Comparison of ENCODE assay signal across 8 mouse cellular contexts in the genomic region with DNA sequence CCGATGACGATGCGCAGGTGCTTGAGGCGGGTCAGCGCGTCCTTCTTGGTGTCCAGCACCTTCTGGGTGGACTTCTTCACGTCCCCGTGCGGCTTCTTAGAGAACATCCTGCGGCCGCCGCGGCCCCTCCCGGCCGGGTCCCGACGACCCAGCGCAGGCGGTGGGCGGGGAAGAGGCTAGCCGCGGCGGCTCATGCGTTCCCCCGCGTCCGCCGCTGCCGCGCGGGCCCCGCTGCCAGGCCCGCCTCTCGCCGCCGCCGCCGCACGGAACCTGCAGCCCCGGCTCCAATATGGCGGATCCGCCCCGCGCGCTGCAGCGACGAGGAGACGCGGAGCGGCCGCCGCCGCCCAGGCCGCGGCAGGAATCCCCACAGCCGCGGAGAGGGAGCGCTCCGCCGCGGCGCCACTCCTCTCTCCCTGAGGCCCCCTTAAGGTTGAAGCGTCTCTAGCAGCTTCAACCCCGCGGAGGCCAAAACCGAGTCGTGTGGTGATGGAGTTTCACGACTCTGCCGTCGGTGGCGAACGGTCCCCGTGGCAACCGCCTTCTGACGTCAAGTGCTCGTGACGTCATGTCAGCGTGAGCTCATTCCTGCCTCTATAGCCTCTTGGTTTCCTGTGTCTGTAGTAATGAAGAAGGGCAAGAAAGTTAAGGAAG. TPM values are rescaled to one million over a fixed set of nuclear protein-coding genes. Genes with fewer than 3 reads are reported as not detected.
A peak's percentile ranks its signal among the peaks of the same experiment; 100 is the strongest.
DNase-seq lines count a peak whose midpoint lies in the region; ATAC-seq lines count a peak whose summit lies in the region.

Gene Ralgapa1 (minus strand): TSS at position 507 of the 654 bp plus-strand sequence.

- no peaks in the 10 kb centered on the region for H3K36me3 ChIP-seq in megakaryocyte, embryonic 14.5 days (replicated peaks; ENCODE audit: low read length)

- H3K4me1 ChIP-seq in megakaryocyte, embryonic 14.5 days, result peaks cover 37% of the 10 kb centered on the region

- peak; percentile 93 for ATAC-seq in common myeloid progenitor, adult 5-6 weeks (replicated peaks; ENCODE audit: low read depth, poor library complexity, severe bottlenecking)

- peak; percentile 98 for DNase-seq in ZHBTc4 (ENCODE audit: low read depth, low spot score)
- peak; percentile 68 to 72 for DNase-seq in gastrocnemius, adult 8-10 months (ENCODE audit: low spot score in 2 of 2)
- peak; percentile 94 for DNase-seq in hindlimb bud, embryonic 11.5 days (ENCODE audit: extremely low spot score, low read depth, low spot score)
- DNase-seq in left cerebral cortex, adult 8-10 months (ENCODE audit: low spot score in 2 of 2), result peak; percentile 78 to 84
- peak; percentile 94 for DNase-seq in right cerebral cortex, postnatal 10 days (ENCODE audit: low spot score in 2 of 2)
- DNase-seq in urinary bladder, postnatal 25 days (ENCODE audit: low spot score), result peak; percentile 82

- no peaks in the 10 kb centered on the region for H3K27me3 ChIP-seq in megakaryocyte, embryonic 14.5 days (replicated peaks)

- peak within 1 kb of the TSS; percentile 98 for H3K4me3 ChIP-seq in megakaryocyte, embryonic 14.5 days (replicated peaks)

- H3K9me3 ChIP-seq in megakaryocyte, embryonic 14.5 days, result peaks cover 7% of the 10 kb centered on the region

RNA-seq across cellular contexts. Expression of gene Ralgapa1, which starts in this region (rescaled TPM):
- total RNA-seq in common myeloid progenitor, adult 5-6 weeks (2017), result 47.1 and 53.3 TPM in 2 replicates
- total RNA-seq in gastrocnemius, adult 8-10 months (2022), result 10 to 100 TPM; 33.3 to 45.8 (median 39.3) TPM
- total RNA-seq in left cerebral cortex, adult 8-10 months (2022), result 100 to 1,000 TPM; 106 to 112 (median 111) TPM
- polyA plus RNA-seq in megakaryocyte, embryonic 14.5 days (2012; ENCODE audit: insufficient read depth, low replicate concordance), result 6.6 TPM in 1 of 2 replicates, not detected in the other

Comparison
In these comparisons a context has a peak if more than half of its experiments do, and no peak if none do; other contexts are left out.
1. Peak in every context shown above with its lines: DNase-seq, ATAC-seq and H3K4me3 ChIP-seq.